Mouse (Mus musculus) midbrain, embryonic 12.5 days (tissue): ENCODE measurements around the gene Kbtbd13. TPM values are rescaled to one million over a fixed set of nuclear protein-coding genes. Genes with fewer than 3 reads are reported as not detected.
"Not testable (repeated sequence)": the region's sequence is repeated elsewhere in the genome, so short reads cannot be mapped to it uniquely, and the experiment has no call there.

Experiments
- ATAC-seq: fragments of 200-750 bp; cut with Nextera tagmentation; 2 replicates; pipeline ENCODE4 v1.8.0; 2017; ENCODE audit warnings: low read depth, moderate TSS enrichment, moderate library complexity; ENCODE audit not compliant: low FRiP score
- H3K27ac ChIP-seq: fragments of 300-500 bp; sonication (generic); replicated peaks from 2 replicates; pipeline ENCODE4 v1.5.1; 2016; ENCODE audit warnings: mild to moderate bottlenecking
- H3K27me3 ChIP-seq: fragments of 300-500 bp; sonication (generic); 2 replicates; pipeline ENCODE4 v1.6.1; 2016; ENCODE audit warnings: mild to moderate bottlenecking
- H3K36me3 ChIP-seq: fragments of 300-500 bp; sonication (generic); 2 replicates; pipeline ENCODE4 v1.6.1; 2016
- H3K4me1 ChIP-seq: fragments of 300-500 bp; sonication (generic); 2 replicates; pipeline ENCODE4 v1.6.1; 2016
- H3K4me2 ChIP-seq: fragments of 300-500 bp; sonication (generic); replicated peaks from 2 replicates; pipeline ENCODE4 v1.6.1; 2016; ENCODE audit warnings: mild to moderate bottlenecking, moderate library complexity
- H3K4me3 ChIP-seq: fragments of 300-500 bp; sonication (generic); 2 replicates; pipeline ENCODE4 v1.5.1; 2016; ENCODE audit warnings: mild to moderate bottlenecking
- H3K9ac ChIP-seq: fragments of 300-500 bp; sonication (generic); replicated peaks from 2 replicates; pipeline ENCODE4 v1.6.1; 2016; ENCODE audit warnings: mild to moderate bottlenecking, moderate library complexity
- H3K9me3 ChIP-seq: fragments of 300-500 bp; sonication (generic); 2 replicates; pipeline ENCODE4 v1.6.1; 2016; ENCODE audit warnings: mild to moderate bottlenecking
- WGBS: fragments of 180-500 bp; shearing (Covaris S2); methylation state at CpG from one replicate; pipeline ENCODE4 v1.1.7; 2016; 5-methylcytosine and 5-hydroxymethylcytosine counted together
- polyA plus RNA-seq: library from polyadenylated mRNA; unstranded; fragments of >200 nt; fragmentation: Nextera tagmentation; extraction: Ambion mirVana; gene quantifications from 2 replicates; pipeline ENCODE4 v1.2.1, GENCODE M21; 2016

Gene Kbtbd13
- polyA plus RNA-seq, 1 experiment from 2014 or later, result 0.45 TPM

GRCm38 (mm10) chr9:65345439-65345838 is 46.0 kb downstream of the Kbtbd13 start:
- WGBS, result 71% methylated on average over 11 of the region's 11 CpGs
- Histone ChIP-seq H3K4me1 (peaks cover 15% of the 10 kb centered on the region), H3K9ac (peak overlapping the region; percentile 34; the same call in 1 of the 2 replicates), H3K4me3 (peak overlapping the region; percentile 96), H3K4me2 (peak overlapping the region; percentile 96), H3K27ac (peak overlapping the region; percentile 92)
- not testable (repeated sequence) for H3K9me3 ChIP-seq, H3K27me3 ChIP-seq, H3K36me3 ChIP-seq
- ATAC-seq, result 0 out of 2 replicates have a peak, but pooled peaks have one; percentile 16

GRCm38 (mm10) chr9:65340414-65340813 is 51.0 kb downstream of the Kbtbd13 start:
- Histone ChIP-seq H3K4me1 (no peaks in the 10 kb centered on the region), H3K9ac (no peak overlapping the region), H3K4me3 (no peak overlapping the region), H3K27ac (no peak overlapping the region), H3K36me3 (no peaks in the 10 kb centered on the region), H3K27me3 (no peaks in the 10 kb centered on the region), H3K4me2 (no peak overlapping the region), H3K9me3 (no peaks in the 10 kb centered on the region)
- no peak for ATAC-seq
- WGBS, result 89% methylated on average over 2 of the region's 2 CpGs

- Histone ChIP-seq H3K27ac (no peak overlapping the region), H3K4me3 (no peak overlapping the region), H3K9me3 (no peaks in the 10 kb centered on the region), H3K4me2 (no peak overlapping the region), H3K36me3 (no peaks in the 10 kb centered on the region), H3K9ac (no peak overlapping the region), H3K27me3 (no peaks in the 10 kb centered on the region), H3K4me1 (no peaks in the 10 kb centered on the region)
- ATAC-seq, result no peak
- 91% methylated on average over 4 of the region's 4 CpGs for WGBS
Observed at GRCm38 (mm10) chr9:65339146-65339545, 52.3 kb downstream of the Kbtbd13 start.

Other genes with a start within 250 kb of the Kbtbd13 start
- gene Parp16, start 196.3 kb downstream of the Kbtbd13 start, polyA plus RNA-seq, result 5.6 and 6.5 TPM in 2 replicates
- 0.09 and 0.11 TPM in 2 replicates for gene Cilp, start 126.5 kb downstream of the Kbtbd13 start, polyA plus RNA-seq
- gene Clpx, start 97.4 kb downstream of the Kbtbd13 start, polyA plus RNA-seq, result 43.0 and 44.3 TPM in 2 replicates
- 12.2 and 14.3 TPM in 2 replicates for gene Pdcd7, start 45.5 kb downstream of the Kbtbd13 start, polyA plus RNA-seq
- gene Ubap1l, start 30.6 kb downstream of the Kbtbd13 start, polyA plus RNA-seq, result 0.17 and 0.65 TPM in 2 replicates
- gene Rasl12, start 6.9 kb upstream of the Kbtbd13 start, polyA plus RNA-seq, result 6.5 TPM in 2 replicates
- not detected in 2 replicates for gene Slc51b, start 31.3 kb upstream of the Kbtbd13 start, polyA plus RNA-seq
- 22.9 and 23.3 TPM in 2 replicates for gene Mtfmt, start 44.1 kb upstream of the Kbtbd13 start, polyA plus RNA-seq
- gene Spg21, start 69.3 kb upstream of the Kbtbd13 start, polyA plus RNA-seq, result 112 and 113 TPM in 2 replicates
- 0.22 and 0.24 TPM in 2 replicates for gene Ankdd1a, start 128.5 kb upstream of the Kbtbd13 start, polyA plus RNA-seq
- gene Plekho2, start 188.4 kb upstream of the Kbtbd13 start, polyA plus RNA-seq, result 10.0 and 10.6 TPM in 2 replicates
- 22.3 and 24.0 TPM in 2 replicates for gene Pif1, start 195.5 kb upstream of the Kbtbd13 start, polyA plus RNA-seq
- gene Rbpms2, start 238.0 kb upstream of the Kbtbd13 start, polyA plus RNA-seq, result 11.5 and 12.8 TPM in 2 replicates